ENCODE assay signal across 23 mouse cellular contexts in the genomic region with DNA sequence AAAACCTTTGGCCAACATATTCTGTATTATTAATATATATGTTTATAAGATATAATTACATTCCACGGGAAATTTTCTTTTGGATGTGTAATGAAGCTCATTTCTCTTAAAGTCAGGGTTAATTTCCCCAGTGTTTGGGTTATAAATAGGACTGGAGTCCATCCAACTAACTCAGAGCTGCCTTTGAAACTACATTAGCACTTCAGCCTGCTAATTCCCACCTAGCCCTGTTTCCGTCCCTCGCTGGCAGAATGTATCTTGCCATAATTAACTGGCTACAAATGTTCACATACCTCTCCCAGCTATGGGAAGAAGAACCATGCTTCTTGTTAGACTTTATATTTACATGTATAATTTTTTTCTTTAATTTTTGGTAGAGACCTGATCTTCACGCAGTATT.
DNase-seq lines count a peak whose midpoint lies in the region; ATAC-seq and TF ChIP-seq lines count a peak whose summit lies in the region.
"Had no signal": no experiment of that assay in that cellular context is flagged by ENCODE, and none has a peak within 500 bp of the region (broad histone marks: within the 10 kb centered on the region; RNA-seq: fewer than 3 reads in every experiment).

No protein-coding gene starts in this region.

- no peak for ATAC-seq in heart, embryonic 12.5 days (ENCODE audit: insufficient number of reproducible peaks, low FRiP score)
- no peak for ATAC-seq in hindbrain, postnatal 0 days
- ATAC-seq in hindbrain, embryonic 14.5 days (ENCODE audit: low FRiP score): no peak
- ATAC-seq: intestine, embryonic 15.5 days; midbrain, embryonic 15.5 days had no signal

- WGBS in heart, embryonic 12.5 days: 62% methylated on average over 4 of the region's 4 CpGs
- WGBS in heart, adult 2 months: 57% methylated on average over 4 of the region's 4 CpGs
- WGBS in hindbrain, postnatal 0 days: 63% methylated on average over 4 of the region's 4 CpGs
- WGBS in hindbrain, embryonic 14.5 days: 73% methylated on average over 4 of the region's 4 CpGs

- no peak for TF ChIP-seq POLR2A in heart, adult 2 months (IDR thresholded peaks at IDR 0.05; ENCODE audit: insufficient read depth, low read depth, low read length)
- no peak for TF ChIP-seq POLR2A in brain, embryonic 14.5 days (IDR thresholded peaks at IDR 0.05; ENCODE audit: borderline replicate concordance, extremely low read depth, insufficient read depth, insufficient read length, poor library complexity, severe bottlenecking)

- TF ChIP-seq CTCF in heart, adult 2 months (IDR thresholded peaks at IDR 0.05): no peak
- no peak for TF ChIP-seq CTCF in hindbrain, postnatal 0 days (IDR thresholded peaks at IDR 0.05; ENCODE audit: low read depth)
- TF ChIP-seq CTCF in brain, embryonic 14.5 days (IDR thresholded peaks at IDR 0.05; ENCODE audit: borderline replicate concordance, extremely low read depth, insufficient read depth, insufficient read length): no peak

- no peaks in the 10 kb centered on the region for H3K27me3 ChIP-seq in heart, embryonic 12.5 days (replicated peaks)
- H3K27me3 ChIP-seq in heart, adult 2 months (ENCODE audit: control insufficient read depth, insufficient read depth, low read length): no peaks in the 10 kb centered on the region
- H3K27me3 ChIP-seq in hindbrain, postnatal 0 days (ENCODE audit: insufficient read depth, low read length): no peaks in the 10 kb centered on the region
- H3K27me3 ChIP-seq in hindbrain, embryonic 14.5 days (ENCODE audit: control insufficient read depth, insufficient read depth, low read length): no peaks in the 10 kb centered on the region
- H3K27me3 ChIP-seq: hindbrain, embryonic 13.5 days; intestine, embryonic 15.5 days; limb, embryonic 15.5 days; midbrain, embryonic 15.5 days; neural tube, embryonic 13.5 days had no signal

- intact Hi-C loops in heart, adult 2 months (cut with DNase I): no loop called here
- intact Hi-C loops in heart, postnatal 10 days (cut with DNase I): no loop called here

- peaks cover 51% of the 10 kb centered on the region for H3K36me3 ChIP-seq in heart, embryonic 12.5 days
- peaks cover 2% of the 10 kb centered on the region; the same call in 1 of the 2 replicates for H3K36me3 ChIP-seq in heart, adult 2 months (ENCODE audit: control insufficient read depth, insufficient read depth, low read length)
- H3K36me3 ChIP-seq in hindbrain, postnatal 0 days (ENCODE audit: insufficient read depth, low read length): no peaks in the 10 kb centered on the region
- H3K36me3 ChIP-seq in hindbrain, embryonic 14.5 days (replicated peaks; ENCODE audit: control insufficient read depth, insufficient read depth): no peaks in the 10 kb centered on the region
- H3K36me3 ChIP-seq: hindbrain, embryonic 13.5 days; intestine, embryonic 15.5 days; midbrain, embryonic 15.5 days; neural tube, embryonic 13.5 days had no signal

- peaks cover 16% of the 10 kb centered on the region for H3K4me1 ChIP-seq in heart, embryonic 12.5 days (replicated peaks)
- peaks cover 1% of the 10 kb centered on the region; the same call in 1 of the 2 replicates for H3K4me1 ChIP-seq in heart, adult 2 months (ENCODE audit: control insufficient read depth, insufficient read depth, low read length)
- H3K4me1 ChIP-seq in hindbrain, postnatal 0 days (ENCODE audit: insufficient read depth, low read length): no peaks in the 10 kb centered on the region
- no peaks in the 10 kb centered on the region for H3K4me1 ChIP-seq in hindbrain, embryonic 14.5 days (replicated peaks; ENCODE audit: control insufficient read depth, insufficient read depth, low read length)
- H3K4me1 ChIP-seq: hindbrain, embryonic 13.5 days; intestine, embryonic 15.5 days; midbrain, embryonic 15.5 days; neural tube, embryonic 13.5 days had no signal

- no peak overlapping the region for H3K4me2 ChIP-seq in heart, embryonic 12.5 days
- H3K4me2 ChIP-seq in hindbrain, postnatal 0 days (ENCODE audit: low read depth, low read length): no peak overlapping the region
- H3K4me2 ChIP-seq in hindbrain, embryonic 14.5 days (replicated peaks): no peak overlapping the region
- H3K4me2 ChIP-seq: hindbrain, embryonic 13.5 days; intestine, embryonic 15.5 days; limb, embryonic 15.5 days; lung, embryonic 14.5 days; midbrain, embryonic 15.5 days; neural tube, embryonic 13.5 days had no signal

- no peak overlapping the region for H3K9ac ChIP-seq in heart, embryonic 12.5 days
- no peak overlapping the region for H3K9ac ChIP-seq in heart, adult 2 months (ENCODE audit: low read depth, low read length)
- no peak overlapping the region for H3K9ac ChIP-seq in hindbrain, postnatal 0 days (replicated peaks; ENCODE audit: low read length)
- no peak overlapping the region for H3K9ac ChIP-seq in hindbrain, embryonic 14.5 days
- H3K9ac ChIP-seq: hindbrain, embryonic 13.5 days; intestine, embryonic 15.5 days; limb, embryonic 15.5 days; liver, embryonic 14.5 days; lung, embryonic 14.5 days; midbrain, embryonic 15.5 days; neural tube, embryonic 13.5 days had no signal

- no peak for TF ChIP-seq EP300 in heart, adult 2 months (IDR thresholded peaks at IDR 0.05; ENCODE audit: insufficient read depth, low read depth, low read length)

- H3K4me3 ChIP-seq in heart, embryonic 12.5 days: no peak overlapping the region
- H3K4me3 ChIP-seq in heart, adult 2 months: no peak overlapping the region
- no peak overlapping the region for H3K4me3 ChIP-seq in hindbrain, postnatal 0 days (ENCODE audit: low read length)
- H3K4me3 ChIP-seq in hindbrain, embryonic 14.5 days (replicated peaks; ENCODE audit: low read length): no peak overlapping the region
- H3K4me3 ChIP-seq: hindbrain, embryonic 13.5 days; intestine, embryonic 15.5 days; limb, embryonic 15.5 days; midbrain, embryonic 15.5 days; myocyte; neural tube, embryonic 13.5 days had no signal

- no peak for DNase-seq in heart, adult 2 months
- DNase-seq in hindbrain, postnatal 0 days (ENCODE audit: low spot score): peak; percentile 45
- no peak for DNase-seq in hindbrain, embryonic 14.5 days (ENCODE audit: low spot score)
- peak; percentile 71 for DNase-seq in brain, embryonic 14.5 days (ENCODE audit: low read depth)
- peak; percentile 31 to 40 for DNase-seq in heart, postnatal 10 days
- no peak for DNase-seq in adrenal gland, postnatal 36 days
- DNase-seq: adrenal gland, adult 2 months; cerebellum, adult 9-11 months; kidney, adult 8-10 months; kidney, postnatal 10 days; left cerebral cortex, postnatal 4 days; lung, embryonic 14.5 days; retina, postnatal 1 day; thymus, adult 2 months; thymus, postnatal 4 days had no signal

- peak overlapping the region; percentile 77 for H3K27ac ChIP-seq in heart, embryonic 12.5 days (ENCODE audit: poor library complexity, severe bottlenecking)
- no peak overlapping the region for H3K27ac ChIP-seq in heart, adult 2 months
- no peak overlapping the region for H3K27ac ChIP-seq in hindbrain, postnatal 0 days
- H3K27ac ChIP-seq in hindbrain, embryonic 14.5 days: no peak overlapping the region
- H3K27ac ChIP-seq: hindbrain, embryonic 13.5 days; intestine, embryonic 15.5 days; liver, embryonic 14.5 days; midbrain, embryonic 15.5 days; neural tube, embryonic 13.5 days had no signal

- no peaks in the 10 kb centered on the region for H3K79me2 ChIP-seq in heart, adult 2 months (replicated peaks; ENCODE audit: control insufficient read depth, insufficient read depth, low read length)

- H3K9me3 ChIP-seq in heart, embryonic 12.5 days (replicated peaks): no peaks in the 10 kb centered on the region
- no peaks in the 10 kb centered on the region for H3K9me3 ChIP-seq in hindbrain, postnatal 0 days (ENCODE audit: low read length)
- no peaks in the 10 kb centered on the region for H3K9me3 ChIP-seq in hindbrain, embryonic 14.5 days (ENCODE audit: control insufficient read depth, low read length)
- H3K9me3 ChIP-seq: hindbrain, embryonic 13.5 days; intestine, embryonic 15.5 days; limb, embryonic 15.5 days; midbrain, embryonic 15.5 days; neural tube, embryonic 13.5 days had no signal

Comparison
In these comparisons a context has a peak if more than half of its experiments do, and no peak if none do; other contexts are left out.
1. DNase-seq: peak in hindbrain, postnatal 0 days (single experiment), brain, embryonic 14.5 days (single experiment) and heart, postnatal 10 days (2 of 2); none in heart, adult 2 months (0 of 2), hindbrain, embryonic 14.5 days (single experiment) and adrenal gland, postnatal 36 days (0 of 2).